Mouse (Mus musculus): ENCODE measurements around the gene Prss38.
"Not testable (repeated sequence)": the region's sequence is repeated elsewhere in the genome, so short reads cannot be mapped to it uniquely, and the experiment has no call there.

The Prss38 gene

DNA sequence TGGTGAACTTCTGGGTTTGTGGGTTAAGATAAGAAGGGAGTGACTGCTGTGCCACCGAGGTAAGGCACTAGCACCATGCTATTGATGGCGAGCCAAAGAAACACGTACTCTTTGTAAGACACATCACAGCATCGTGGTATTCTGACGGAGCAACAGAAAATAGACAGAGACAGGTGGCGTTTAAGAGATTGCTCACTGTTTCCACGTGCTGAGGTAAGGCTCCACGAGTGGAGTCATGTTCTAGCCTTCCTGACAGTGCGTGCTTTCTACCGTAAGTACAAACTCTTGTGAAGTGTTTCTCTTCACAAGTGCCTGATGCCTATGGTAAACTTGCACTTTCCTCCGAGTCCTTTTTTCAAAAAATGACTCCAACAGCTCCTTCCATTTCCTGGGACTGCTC is 5.6 kb downstream of the Prss38 start:
- no peak for DNase-seq (ENCODE audit: low spot score in 2 of 2)

DNA sequence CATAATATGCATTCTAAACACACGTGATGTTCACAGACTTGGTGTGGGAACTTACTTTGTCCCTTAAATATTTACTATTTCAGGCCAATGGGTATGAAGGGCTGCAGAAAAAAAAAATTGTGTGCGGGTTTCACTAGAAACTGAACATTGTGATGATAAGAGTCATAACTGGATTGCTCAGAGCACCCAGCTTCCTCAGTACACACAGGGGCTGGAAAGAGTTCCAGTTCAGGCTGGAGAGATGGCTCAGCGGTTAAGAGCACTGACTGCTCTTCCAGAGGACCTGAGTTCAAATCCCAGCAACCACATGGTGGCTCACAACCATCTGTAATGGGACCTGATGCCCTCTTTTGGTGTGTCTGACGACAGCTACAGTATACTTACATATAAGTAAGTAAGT is 7.5 kb downstream of the Prss38 start:
- DNase-seq (ENCODE audit: low spot score in 2 of 2): not testable (repeated sequence)

DNA sequence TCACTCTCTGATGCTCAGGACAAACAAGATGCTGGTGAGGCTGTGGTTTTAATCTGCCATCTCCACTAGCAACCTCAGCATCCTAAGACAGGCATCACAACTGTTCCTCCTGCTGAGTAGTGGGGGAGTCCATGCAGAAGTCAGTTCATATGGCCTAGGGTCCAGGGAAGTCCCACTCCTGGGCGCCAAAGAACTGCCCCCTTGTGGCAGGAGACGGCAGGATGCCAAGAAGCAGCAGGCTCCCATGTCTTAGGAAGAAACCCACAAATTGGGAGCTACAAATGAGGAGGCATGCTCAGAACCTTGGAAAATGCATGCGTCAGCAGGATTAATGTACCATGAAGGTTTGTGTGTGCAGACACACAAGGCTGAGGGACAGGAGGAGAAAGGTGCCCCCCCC is 8.8 kb downstream of the Prss38 start:
- no peak for DNase-seq (ENCODE audit: low spot score in 2 of 2)

DNA sequence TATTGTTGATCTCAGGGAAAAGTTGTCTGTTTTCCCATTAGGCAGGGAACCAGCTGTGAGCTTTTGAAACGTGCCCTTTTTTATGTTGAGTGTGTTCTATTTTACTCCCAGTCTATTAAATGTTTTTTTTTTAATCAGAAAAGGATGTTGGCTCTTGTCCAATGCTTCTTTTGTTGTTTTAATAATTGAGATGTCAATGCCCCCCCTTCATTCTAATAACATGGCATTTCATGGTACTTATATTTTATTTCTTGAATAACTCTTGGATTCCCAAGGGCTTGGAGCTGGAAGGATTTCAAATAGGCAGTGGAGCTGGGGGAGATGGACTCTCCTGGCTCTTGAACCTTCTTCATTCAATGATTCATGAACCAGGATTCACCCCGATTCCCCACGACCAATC is 9.4 kb downstream of the Prss38 start:
- no peak for DNase-seq (ENCODE audit: low spot score in 2 of 2)

DNA sequence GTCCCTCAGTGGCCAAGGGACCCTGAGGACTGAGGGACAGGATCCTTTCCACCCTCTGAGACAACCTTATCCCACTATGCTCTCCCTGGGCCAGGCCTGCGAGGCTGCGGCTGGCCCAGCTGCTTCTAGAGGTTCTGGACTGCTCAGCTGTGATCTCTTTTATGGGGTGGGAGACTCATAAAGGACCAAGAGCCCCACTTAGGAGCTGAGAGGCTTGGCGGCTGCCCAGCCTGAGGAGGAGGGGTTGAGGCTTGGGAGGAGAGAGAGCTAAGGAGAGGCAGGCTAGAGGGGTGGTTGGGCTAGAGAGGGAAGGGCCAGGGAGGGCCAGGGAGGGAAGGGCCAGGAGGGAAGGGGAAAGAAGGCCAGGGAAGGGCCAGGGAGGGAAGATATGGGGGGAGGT is 11.0 kb downstream of the Prss38 start:
- DNase-seq (ENCODE audit: low spot score in 2 of 2): no peak

DNA sequence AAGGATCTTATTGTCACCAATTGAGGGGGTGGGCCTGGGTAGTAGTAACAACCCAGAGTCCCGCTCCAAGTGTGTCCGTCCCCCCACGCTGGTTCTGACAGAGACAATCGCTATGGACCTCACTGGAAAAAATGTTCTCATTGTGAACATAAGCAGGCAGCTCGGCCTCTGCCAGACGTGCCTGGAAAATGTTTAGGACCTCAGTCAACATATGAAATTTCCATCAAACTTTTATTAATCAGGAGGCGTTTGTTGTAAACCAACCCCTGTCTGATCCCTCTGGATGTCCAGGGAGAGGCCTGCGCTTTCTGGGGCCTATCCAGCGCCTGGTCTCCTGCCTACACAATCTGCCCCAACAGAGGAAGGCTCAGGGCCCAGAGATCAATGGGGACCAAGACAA is 11.4 kb downstream of the Prss38 start:
- DNase-seq (ENCODE audit: low spot score in 2 of 2): no peak

DNA sequence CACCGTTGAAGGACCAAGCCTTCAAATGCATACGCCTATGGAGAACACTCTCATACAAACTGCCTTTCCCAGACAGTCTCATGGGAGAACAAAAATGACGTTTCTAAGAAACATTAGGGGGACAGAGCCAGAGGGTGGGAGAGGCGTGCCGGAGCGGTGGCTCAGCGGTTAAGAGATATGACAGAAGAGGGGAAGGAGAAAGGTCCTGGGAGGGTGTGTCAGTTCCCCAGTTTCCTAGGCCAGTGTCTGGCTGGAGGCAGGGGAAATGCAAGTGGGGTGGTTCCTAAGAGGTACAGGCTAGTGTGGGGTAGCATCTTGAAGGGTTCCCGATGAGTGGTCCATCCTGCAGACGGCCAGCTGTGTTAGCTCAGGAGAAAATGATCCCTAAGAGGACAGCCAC is 14.2 kb downstream of the Prss38 start:
- DNase-seq (ENCODE audit: low spot score in 2 of 2): no peak

DNA sequence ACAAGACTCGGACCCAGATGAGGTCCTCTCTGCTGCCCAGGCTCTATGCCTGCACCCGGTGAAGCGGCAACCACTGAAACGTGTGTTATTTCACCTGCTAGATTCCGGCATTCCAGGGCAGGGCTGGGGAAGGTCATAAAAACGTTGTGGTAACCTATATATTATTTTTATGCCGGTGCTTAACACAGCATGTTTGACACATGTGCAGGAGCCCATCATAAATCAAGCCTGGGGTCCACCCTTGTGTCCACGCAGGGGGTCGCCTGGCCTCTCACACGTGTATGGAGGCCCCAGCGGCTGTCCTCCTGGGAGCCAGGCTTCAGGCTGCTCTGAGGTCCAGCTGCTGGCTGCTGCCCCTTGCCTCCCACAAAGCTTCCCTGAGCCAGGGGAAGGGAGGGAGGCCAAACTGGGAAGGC is 18.6 kb downstream of the Prss38 start:
- no peak for DNase-seq (ENCODE audit: low spot score in 2 of 2)

DNA sequence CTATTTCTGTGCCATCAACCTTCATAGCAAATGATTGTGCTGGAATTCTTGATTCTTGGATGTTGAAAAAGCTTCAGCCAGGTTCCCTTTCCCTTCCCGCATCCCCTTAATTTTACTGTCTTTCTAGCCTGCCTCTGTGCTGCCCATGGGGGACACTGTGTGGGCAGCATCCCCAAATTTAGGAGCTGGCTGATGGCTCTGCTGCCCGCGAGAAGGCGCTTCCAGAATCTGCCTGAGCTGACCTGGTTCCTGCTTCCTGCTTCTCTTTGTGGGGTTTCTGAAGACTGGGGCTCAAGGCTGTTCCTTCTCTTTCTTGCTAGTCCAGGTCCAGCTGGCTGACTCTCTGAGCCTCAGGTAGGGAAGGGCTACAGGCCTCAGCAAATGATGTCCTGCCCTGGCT is 20.7 kb downstream of the Prss38 start:
- DNase-seq (ENCODE audit: low spot score in 2 of 2): no peak

DNA sequence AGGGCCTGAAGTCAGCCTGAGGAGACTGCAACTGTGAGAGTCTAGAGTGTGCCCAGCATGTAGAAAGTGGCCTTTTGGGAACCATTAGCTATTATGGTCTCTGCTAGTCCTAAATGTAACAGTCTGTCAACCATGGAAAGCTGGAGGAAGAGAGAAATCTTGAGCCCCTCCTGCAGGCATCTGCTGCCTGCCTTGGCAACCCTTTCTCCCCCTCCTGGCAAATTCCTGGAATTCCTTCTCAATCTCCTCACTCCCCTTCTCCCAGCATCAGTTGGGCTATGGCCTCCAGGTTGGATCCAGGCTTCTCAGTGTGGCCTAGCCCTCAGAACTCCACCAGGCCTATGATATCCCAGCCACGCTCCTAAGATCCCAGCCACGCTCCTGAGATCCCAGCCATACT is 25.1 kb downstream of the Prss38 start:
- no peak for DNase-seq (ENCODE audit: low spot score in 2 of 2)

DNA sequence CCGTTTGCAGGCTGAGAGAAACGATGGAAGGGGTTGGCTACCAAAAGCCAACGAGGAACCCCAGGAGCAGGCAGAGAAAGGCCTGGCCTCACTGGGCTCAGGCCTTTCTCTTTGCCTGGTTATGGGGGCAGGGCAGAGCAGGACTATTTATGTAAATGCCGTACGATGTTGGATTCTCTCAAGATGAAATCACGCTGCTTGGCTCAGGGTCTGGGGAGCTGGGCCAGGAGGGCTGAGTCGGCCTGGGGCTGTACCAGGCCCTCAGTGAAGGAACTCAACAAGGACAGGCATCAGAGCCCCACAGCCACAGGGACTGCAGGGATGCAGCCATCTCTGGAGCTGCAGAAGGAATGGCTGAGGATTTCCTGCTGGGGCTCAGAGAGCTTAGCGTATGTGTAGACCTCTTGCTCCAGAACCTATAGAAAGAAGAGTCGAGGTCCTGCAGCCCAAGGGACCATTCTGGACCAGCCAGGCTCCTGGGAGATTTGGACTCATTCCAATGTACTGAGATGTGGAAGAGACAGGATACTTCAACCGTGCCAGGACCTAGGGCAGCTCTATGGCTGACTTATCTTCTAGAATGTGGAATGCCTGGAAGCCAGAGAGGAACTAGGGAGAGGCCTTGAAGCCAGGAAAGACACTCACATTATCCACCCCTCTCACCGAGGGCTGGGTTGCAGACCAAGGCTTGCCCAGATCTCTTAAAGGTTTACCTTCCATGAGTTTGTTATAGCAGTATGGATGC is 29.1 kb downstream of the Prss38 start:
- DNase-seq (ENCODE audit: low spot score in 2 of 2): no peak

DNA sequence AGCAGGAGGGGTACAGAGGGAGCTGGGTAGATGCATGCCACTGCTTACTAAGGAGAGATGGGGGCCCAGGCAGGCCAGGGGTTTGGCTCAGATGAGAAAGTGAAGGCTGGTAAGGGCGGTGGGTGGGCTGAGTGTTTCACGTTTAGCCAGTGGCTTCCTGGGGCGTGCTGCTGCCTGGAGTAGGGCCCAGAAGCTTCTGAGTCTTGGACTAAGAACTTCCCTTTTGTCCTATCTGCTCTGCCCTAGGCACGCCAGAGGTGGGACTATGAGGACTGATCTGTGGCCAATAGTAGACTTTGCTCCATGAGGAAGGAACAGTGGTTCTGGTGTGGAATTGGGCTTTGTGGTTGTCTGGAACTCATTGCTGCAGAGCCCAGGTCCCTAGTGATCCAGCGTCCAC is 32.5 kb downstream of the Prss38 start:
- no peak for DNase-seq (ENCODE audit: low spot score in 2 of 2)

DNA sequence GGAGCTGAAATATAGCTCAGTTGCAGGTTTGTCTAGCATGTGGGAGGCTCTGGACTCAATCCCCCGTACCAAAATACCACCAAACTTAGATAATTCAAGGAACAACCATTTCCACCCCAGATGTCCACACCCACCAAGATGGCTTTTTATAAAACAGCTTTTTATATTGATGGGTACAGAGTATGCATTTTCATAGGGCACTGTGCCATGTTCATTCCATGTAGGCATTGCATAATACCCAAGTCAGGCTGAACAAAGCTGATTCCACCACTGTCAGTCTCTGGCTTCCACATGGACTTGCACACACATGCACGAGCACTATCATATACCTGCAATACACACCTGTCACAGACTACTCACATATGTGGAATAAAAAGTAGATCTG is 36.7 kb downstream of the Prss38 start:
- no peak for DNase-seq (ENCODE audit: low spot score in 2 of 2)

DNA sequence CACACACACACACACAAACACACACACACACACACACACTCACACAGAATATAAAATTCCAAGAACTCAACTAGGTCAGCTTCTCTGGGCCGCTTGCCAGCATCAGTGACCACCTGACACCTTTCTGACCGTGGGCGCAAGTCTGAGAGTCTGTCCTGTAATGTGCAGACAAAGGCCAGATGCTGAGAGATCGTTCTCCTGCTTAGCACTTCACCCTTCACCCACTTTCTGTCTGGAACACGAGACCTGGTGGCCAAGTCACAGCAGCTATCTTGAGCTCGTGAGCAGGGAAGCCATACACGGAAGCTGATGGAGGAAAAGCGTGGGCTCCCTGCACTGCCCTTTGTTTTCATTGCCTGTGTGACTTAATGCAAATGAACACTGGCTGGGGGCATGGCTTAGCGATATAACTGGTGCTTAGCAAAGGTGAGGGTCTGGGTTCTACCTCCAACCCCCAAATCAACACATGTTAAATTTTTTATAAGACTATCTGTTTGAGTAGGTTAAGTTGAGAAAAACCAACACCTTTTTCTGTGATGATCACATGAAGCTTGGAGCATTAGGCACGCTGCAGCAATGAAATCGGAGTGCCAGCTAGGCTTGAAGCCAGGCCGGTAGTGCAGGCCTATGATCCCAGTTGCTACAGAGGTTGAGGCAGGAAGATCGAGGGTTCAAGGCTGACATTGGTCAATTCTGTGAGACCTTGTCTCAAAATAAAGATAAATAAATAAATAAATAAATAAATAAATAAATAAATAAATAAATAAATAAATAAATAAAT is 37.3 kb downstream of the Prss38 start:
- no peak for DNase-seq (ENCODE audit: low spot score in 2 of 2)

DNA sequence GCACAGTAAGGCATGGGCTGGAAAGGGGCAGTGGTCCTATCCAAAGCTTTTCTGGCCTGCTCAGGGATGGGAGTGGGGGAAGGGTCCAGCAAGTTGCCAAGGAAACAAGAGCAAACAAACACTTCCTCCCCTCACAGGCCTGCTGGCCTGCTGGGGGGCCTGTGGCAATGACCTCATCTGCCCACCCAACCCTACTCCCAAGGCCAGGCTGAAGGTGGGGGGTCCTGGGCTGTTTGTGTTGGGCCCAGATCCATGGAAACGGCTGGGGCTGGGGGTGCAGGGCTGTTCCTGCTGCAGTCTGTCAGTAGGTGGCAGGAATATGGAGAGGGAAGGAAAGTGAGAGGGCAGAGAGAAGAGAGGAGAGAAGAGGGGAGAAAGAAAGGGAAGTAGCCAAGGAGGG is 39.1 kb downstream of the Prss38 start:
- DNase-seq (ENCODE audit: low spot score in 2 of 2): no peak

DNA sequence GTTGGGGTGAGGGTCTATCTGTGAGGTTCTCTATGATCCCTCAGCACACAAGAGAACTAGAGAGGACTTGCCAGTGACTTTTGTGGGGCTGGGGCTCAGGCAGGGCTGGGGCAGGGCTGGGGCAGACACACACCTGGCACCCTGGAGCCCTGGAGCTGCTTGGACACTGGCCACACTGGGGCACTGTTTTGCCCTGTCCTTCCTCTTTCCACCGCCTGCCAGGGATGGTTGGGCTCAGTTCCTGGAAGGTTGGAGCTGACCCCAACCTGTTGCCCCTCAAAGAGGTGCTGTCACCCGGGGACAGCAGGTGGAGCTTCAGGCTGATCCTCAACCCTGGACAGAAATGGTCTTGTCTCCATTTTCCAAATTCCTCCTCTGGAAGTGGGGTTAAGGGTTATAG is 39.5 kb downstream of the Prss38 start:
- DNase-seq (ENCODE audit: low spot score in 2 of 2): no peak

DNA sequence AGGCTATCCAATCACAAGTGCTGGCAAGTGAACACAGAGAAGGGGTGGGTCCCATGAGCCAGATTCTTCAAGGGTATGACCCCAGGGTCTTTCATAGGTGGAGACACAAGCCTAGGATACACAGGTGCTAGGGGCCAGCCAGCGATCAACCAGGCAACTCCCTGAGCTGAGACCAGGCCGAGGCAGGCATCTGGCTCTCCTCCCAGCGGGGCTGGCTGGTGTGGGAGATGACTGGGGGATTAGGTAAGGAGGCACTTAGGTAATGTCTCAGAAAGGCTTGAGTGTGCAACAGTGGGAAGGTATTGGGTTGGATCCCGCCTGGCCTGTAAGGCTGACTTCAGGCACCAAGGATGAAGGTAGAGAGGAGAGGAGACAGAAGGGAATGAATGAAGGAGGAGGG is 40.3 kb downstream of the Prss38 start:
- DNase-seq (ENCODE audit: low spot score in 2 of 2): no peak

DNA sequence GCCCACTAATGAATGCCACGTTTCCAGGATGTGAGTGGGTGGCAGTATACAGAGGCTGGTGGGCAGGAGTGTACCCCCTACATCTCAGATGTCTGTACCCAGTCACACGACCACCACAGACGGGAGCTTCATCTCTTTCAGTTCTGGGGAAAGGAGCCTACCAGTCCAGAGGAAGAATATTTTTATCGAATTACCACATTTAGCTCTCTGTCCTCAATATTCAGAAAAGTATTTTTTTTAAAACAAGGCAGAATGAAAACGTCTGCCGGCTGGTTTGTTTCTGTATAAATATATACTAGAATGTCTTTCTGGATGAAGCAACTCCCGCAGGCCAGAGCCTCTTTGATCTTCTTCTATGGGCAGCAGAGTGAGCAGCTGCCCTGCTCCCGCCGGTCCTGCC is 42.5 kb downstream of the Prss38 start:
- no peak for DNase-seq (ENCODE audit: low spot score in 2 of 2)

DNA sequence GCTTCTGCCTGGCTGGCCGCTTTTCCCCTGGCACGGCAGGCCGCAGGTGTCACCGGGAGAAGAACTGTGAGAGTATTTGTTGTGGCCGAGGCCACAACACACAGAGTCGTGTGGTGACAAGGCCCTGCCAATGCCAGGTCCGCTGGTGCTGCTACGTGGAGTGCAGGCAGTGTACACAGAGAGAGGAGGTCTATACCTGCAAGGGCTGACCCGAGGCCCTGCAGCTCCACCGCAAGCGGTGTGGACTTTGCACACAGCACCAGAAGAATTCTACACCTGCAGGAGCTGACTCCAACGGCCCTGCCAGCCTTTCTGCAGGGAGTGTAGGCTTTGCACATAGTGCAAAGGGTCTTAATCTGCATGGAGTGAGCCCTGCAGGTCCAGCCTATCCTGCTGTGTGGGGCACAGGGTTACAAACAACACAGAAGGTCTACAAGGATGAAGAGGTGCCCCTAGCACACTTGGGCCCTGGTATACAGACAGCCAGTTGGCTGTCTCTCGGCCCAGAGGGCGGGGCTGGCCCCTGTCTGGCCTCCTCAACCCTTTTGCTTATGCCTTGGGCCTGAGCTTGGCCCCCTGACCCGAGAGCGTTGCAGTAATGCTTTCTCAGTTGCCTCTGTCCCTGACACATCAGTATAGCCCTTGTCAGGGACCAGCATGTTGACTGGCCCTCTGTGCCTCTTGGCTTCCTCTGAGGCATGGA is 44.1 kb downstream of the Prss38 start:
- DNase-seq (ENCODE audit: low spot score in 2 of 2): no peak

DNA sequence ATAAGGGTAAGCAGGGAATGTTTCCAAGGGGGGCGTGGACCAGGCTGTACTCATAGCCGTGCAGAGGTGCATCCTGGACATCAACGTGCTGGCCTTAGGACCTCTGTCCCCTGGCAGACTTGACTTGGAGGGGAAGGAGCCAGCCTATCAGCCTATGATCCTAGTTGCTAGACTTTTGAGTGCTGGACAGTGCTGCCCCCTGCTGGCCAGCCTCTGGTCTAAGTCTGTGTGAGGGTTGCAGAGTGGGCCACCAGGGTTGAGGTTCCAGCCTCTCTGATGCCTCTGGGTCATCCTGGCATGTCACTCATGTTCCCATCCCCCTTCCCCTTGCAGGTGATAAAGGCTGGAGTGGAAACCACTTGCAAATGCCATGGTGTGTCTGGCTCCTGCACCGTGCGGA is 44.9 kb downstream of the Prss38 start:
- peak in 1 of 2 experiments; percentile 50 for DNase-seq (ENCODE audit: low spot score in 2 of 2)

DNA sequence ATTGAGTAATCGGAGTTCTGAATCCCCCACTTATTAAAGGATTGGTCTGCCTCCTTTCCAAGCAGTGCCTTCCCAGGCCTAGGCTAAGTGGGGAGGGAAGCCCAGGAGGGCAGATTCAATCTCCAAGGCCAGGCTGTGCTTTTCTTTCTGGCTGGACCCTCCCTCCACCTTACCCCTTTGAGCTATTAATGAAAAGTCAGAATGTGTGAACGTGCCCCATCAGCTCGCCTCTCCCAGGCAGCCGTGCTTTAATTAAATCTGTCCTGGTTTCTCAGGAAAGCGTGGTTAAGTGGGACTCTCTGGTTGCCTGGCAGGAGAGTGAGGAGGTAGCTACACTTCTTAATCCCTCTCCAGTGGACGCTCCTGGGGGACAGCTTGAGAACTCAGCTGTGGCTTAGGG is 45.8 kb downstream of the Prss38 start:
- no peak for DNase-seq (ENCODE audit: low spot score in 2 of 2)

DNA sequence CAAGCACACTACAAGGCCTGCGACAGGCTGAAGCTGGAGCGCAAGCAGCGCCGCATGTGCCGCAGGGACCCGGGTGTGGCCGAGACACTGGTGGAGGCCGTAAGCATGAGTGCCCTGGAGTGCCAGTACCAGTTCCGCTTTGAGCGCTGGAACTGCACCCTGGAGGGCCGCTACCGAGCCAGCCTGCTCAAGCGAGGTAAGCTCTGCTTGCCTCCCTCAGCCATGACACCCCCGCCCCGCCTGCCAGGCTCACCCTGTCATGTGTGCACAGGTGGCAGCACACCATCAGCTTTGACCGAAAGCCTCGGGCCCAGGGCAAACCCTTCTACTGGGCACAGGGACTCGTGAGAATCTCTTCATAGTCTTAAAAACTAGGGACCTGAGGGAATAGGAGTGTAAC is 47.8 kb downstream of the Prss38 start:
- DNase-seq (ENCODE audit: low spot score in 2 of 2): no peak

DNA sequence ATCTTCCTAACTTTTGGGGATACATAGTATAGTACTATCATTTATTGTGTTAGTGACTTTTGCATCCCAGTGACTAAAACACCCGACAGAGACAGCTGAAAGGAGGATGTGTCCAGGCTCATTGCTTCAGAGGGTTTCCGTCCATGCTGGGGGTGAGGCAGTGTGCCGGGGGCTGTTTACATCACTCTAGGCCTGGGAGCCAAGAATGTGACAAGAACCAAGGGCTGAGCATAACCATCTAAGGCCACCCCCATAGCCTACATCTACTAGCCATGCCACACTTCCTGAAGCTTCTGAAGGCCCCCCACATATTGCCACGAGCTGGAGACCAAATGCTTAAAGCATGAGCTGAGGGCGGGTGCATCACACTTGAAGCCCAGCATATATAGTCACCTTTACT is 50.7 kb downstream of the Prss38 start:
- DNase-seq (ENCODE audit: low spot score in 2 of 2): no peak
